ENCODE assay signal across 9 mouse cellular contexts in the genomic region with DNA sequence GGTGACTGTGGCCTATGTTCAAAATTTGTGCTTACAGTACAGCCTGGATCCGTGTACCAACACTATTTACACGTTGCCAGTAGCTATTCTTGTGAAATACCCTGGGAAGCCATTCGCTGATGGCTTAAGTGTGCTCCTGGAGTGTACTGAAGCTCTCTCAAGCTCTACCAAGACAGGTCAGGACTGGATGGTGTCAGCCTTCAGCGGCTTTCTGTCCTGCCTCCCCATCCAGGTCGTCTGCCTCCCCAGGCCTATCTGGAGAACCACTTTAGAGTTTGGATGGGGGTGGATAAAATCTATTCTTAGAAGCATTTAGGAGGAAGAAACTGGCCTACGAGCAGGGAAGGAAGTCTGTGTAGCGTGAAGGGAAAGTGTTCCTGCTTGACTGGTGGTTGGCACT. TPM values are rescaled to one million over a fixed set of nuclear protein-coding genes. Genes with fewer than 3 reads are reported as not detected.
DNase-seq lines count a peak whose midpoint lies in the region; ATAC-seq and TF ChIP-seq lines count a peak whose summit lies in the region.
"Had no signal": no experiment of that assay in that cellular context is flagged by ENCODE, and none has a peak within 500 bp of the region (broad histone marks: within the 10 kb centered on the region; RNA-seq: fewer than 3 reads in every experiment).

No protein-coding gene starts in this region.

- no peak overlapping the region for H3K27ac ChIP-seq in forebrain, embryonic 14.5 days (ENCODE audit: low read depth, low read length)
- H3K27ac ChIP-seq in forebrain, embryonic 15.5 days (replicated peaks): no peak overlapping the region
- H3K27ac ChIP-seq in neural tube, embryonic 12.5 days: no peak overlapping the region
- H3K27ac ChIP-seq in liver, embryonic 13.5 days: 0 out of 2 replicates have a peak overlapping the region, but pooled peaks have one; percentile 1
- peak overlapping the region; percentile 85 for H3K27ac ChIP-seq in stomach, postnatal 0 days (replicated peaks)

- TF ChIP-seq EP300 in stomach, postnatal 0 days (optimal IDR thresholded peaks at IDR 0.05): no peak

- peaks cover 8% of the 10 kb centered on the region; the same call in 1 of the 2 replicates for H3K4me1 ChIP-seq in forebrain, embryonic 14.5 days (ENCODE audit: control insufficient read depth, insufficient read depth, low read length)
- H3K4me1 ChIP-seq in forebrain, embryonic 15.5 days: peaks cover 14% of the 10 kb centered on the region
- peaks cover 16% of the 10 kb centered on the region; the same call in 1 of the 2 replicates for H3K4me1 ChIP-seq in neural tube, embryonic 12.5 days
- H3K4me1 ChIP-seq in liver, embryonic 13.5 days (replicated peaks): peaks cover 62% of the 10 kb centered on the region
- H3K4me1 ChIP-seq in stomach, postnatal 0 days (replicated peaks; ENCODE audit: control insufficient read depth, insufficient read depth): peaks cover 5% of the 10 kb centered on the region; the same call in 1 of the 2 replicates

- no peak for TF ChIP-seq CTCF in stomach, postnatal 0 days (IDR thresholded peaks at IDR 0.05; ENCODE audit: low read depth)

- no peak for ATAC-seq in forebrain, embryonic 14.5 days
- ATAC-seq in forebrain, embryonic 15.5 days (replicated peaks): no peak
- no peak for ATAC-seq in neural tube, embryonic 12.5 days (ENCODE audit: low FRiP score, low read depth)
- no peak for ATAC-seq in liver, embryonic 13.5 days (ENCODE audit: low read depth)
- ATAC-seq in stomach, postnatal 0 days (ENCODE audit: low FRiP score, low TSS enrichment): no peak

- no peak overlapping the region for H3K9ac ChIP-seq in forebrain, embryonic 14.5 days (ENCODE audit: low read length)
- H3K9ac ChIP-seq in forebrain, embryonic 15.5 days (replicated peaks): no peak overlapping the region
- H3K9ac ChIP-seq in neural tube, embryonic 12.5 days: no peak overlapping the region
- no peak overlapping the region for H3K9ac ChIP-seq in liver, embryonic 13.5 days
- H3K9ac ChIP-seq in stomach, postnatal 0 days (ENCODE audit: low read length): no peak overlapping the region

- no peak overlapping the region for H3K4me3 ChIP-seq in forebrain, embryonic 14.5 days (ENCODE audit: low read depth, low read length)
- H3K4me3 ChIP-seq in forebrain, embryonic 15.5 days: no peak overlapping the region
- H3K4me3 ChIP-seq in neural tube, embryonic 12.5 days: no peak overlapping the region
- peak overlapping the region; percentile 58; the same call in 1 of the 2 replicates for H3K4me3 ChIP-seq in liver, embryonic 13.5 days (replicated peaks)
- no peak overlapping the region for H3K4me3 ChIP-seq in stomach, postnatal 0 days (ENCODE audit: low read depth, low read length)

- peaks cover 56% of the 10 kb centered on the region for H3K27me3 ChIP-seq in forebrain, embryonic 14.5 days (replicated peaks; ENCODE audit: control insufficient read depth, insufficient read depth, low read length)
- peaks cover 52% of the 10 kb centered on the region for H3K27me3 ChIP-seq in forebrain, embryonic 15.5 days
- peaks cover 72% of the 10 kb centered on the region for H3K27me3 ChIP-seq in neural tube, embryonic 12.5 days (replicated peaks)
- H3K27me3 ChIP-seq in liver, embryonic 13.5 days: peaks cover 69% of the 10 kb centered on the region
- no peaks in the 10 kb centered on the region for H3K27me3 ChIP-seq in stomach, postnatal 0 days (ENCODE audit: control insufficient read depth, insufficient read depth, low read length)

- 0 out of 2 replicates have a peak overlapping the region, but pooled peaks have one; percentile 92 for H3K4me2 ChIP-seq in forebrain, embryonic 14.5 days (ENCODE audit: low read length)
- H3K4me2 ChIP-seq in forebrain, embryonic 15.5 days (replicated peaks): no peak overlapping the region
- H3K4me2 ChIP-seq in neural tube, embryonic 12.5 days (replicated peaks): peak overlapping the region; percentile 86; the same call in 1 of the 2 replicates
- H3K4me2 ChIP-seq in liver, embryonic 13.5 days: peak overlapping the region; percentile 79
- H3K4me2 ChIP-seq in stomach, postnatal 0 days (replicated peaks; ENCODE audit: low read depth): peak overlapping the region; percentile 98

- H3K36me3 ChIP-seq in forebrain, embryonic 14.5 days (ENCODE audit: control insufficient read depth, insufficient read depth, low read length): no peaks in the 10 kb centered on the region
- no peaks in the 10 kb centered on the region for H3K36me3 ChIP-seq in forebrain, embryonic 15.5 days
- H3K36me3 ChIP-seq in neural tube, embryonic 12.5 days: no peaks in the 10 kb centered on the region
- H3K36me3 ChIP-seq in liver, embryonic 13.5 days: no peaks in the 10 kb centered on the region
- no peaks in the 10 kb centered on the region for H3K36me3 ChIP-seq in stomach, postnatal 0 days (ENCODE audit: control insufficient read depth, insufficient read depth, low read length)

- 66% methylated on average over 7 of the region's 7 CpGs for WGBS in forebrain, embryonic 14.5 days
- 63% methylated on average over 7 of the region's 7 CpGs for WGBS in forebrain, embryonic 15.5 days
- 71% methylated on average over 7 of the region's 7 CpGs for WGBS in neural tube, embryonic 12.5 days
- 33% methylated on average over 7 of the region's 7 CpGs for WGBS in liver, embryonic 13.5 days (ENCODE audit: insufficient replicate concordance)
- 40% methylated on average over 7 of the region's 7 CpGs for WGBS in stomach, postnatal 0 days

- DNase-seq in forebrain, embryonic 14.5 days (ENCODE audit: low spot score): no peak
- DNase-seq in neural tube, embryonic 10.5 days (ENCODE audit: extremely low spot score, low spot score): no peak
- DNase-seq in liver, embryonic 13.5 days: no peak
- DNase-seq in stomach, postnatal 0 days (ENCODE audit: low spot score): no peak
- no peak for DNase-seq in T-cell, adult 2 months (ENCODE audit: low spot score)
- no peak for DNase-seq in layer of hippocampus, postnatal 10 days (ENCODE audit: low spot score in 2 of 2)
- DNase-seq: gastrocnemius, postnatal 25 days had no signal

- H3K9me3 ChIP-seq in forebrain, embryonic 14.5 days (replicated peaks; ENCODE audit: control insufficient read depth, low read length): no peaks in the 10 kb centered on the region
- no peaks in the 10 kb centered on the region for H3K9me3 ChIP-seq in forebrain, embryonic 15.5 days
- no peaks in the 10 kb centered on the region for H3K9me3 ChIP-seq in neural tube, embryonic 12.5 days
- no peaks in the 10 kb centered on the region for H3K9me3 ChIP-seq in liver, embryonic 13.5 days (replicated peaks)
- H3K9me3 ChIP-seq in stomach, postnatal 0 days (ENCODE audit: control insufficient read depth, low read length): no peaks in the 10 kb centered on the region

RNA-seq across cellular contexts. Expression of a gene that starts 1.9 kb away (rescaled TPM):
- 0.07 and 0.14 TPM in 2 replicates for polyA plus RNA-seq in forebrain, embryonic 14.5 days (2014; fragmentation: Nextera tagmentation; extraction: Ambion mirVana)
- 0.10 and 0.24 TPM in 2 replicates for polyA plus RNA-seq in forebrain, embryonic 15.5 days (2015; fragmentation: Nextera tagmentation; extraction: Ambion mirVana)
- 0.37 and 0.52 TPM in 2 replicates for polyA plus RNA-seq in neural tube, embryonic 12.5 days (2016; fragmentation: Nextera tagmentation; extraction: Ambion mirVana)
- polyA plus RNA-seq in liver, embryonic 13.5 days (2015; fragmentation: Nextera tagmentation; extraction: Ambion mirVana): 0.92 and 1.3 TPM in 2 replicates
- 3.2 and 3.8 TPM in 2 replicates for polyA plus RNA-seq in stomach, postnatal 0 days (2015; fragmentation: Nextera tagmentation; extraction: Ambion mirVana)
- under 1 TPM; 0.45 to 0.64 TPM for total RNA-seq in layer of hippocampus, postnatal 10 days (2021)

RNA-seq across cellular contexts. Expression of a gene that starts 2.6 kb away (rescaled TPM):
- 0.28 TPM in 1 of 2 replicates, not detected in the other for polyA plus RNA-seq in forebrain, embryonic 14.5 days (2014; fragmentation: Nextera tagmentation; extraction: Ambion mirVana)
- polyA plus RNA-seq in forebrain, embryonic 15.5 days (2015; fragmentation: Nextera tagmentation; extraction: Ambion mirVana): 0.26 TPM in 1 of 2 replicates, not detected in the other
- polyA plus RNA-seq in neural tube, embryonic 12.5 days (2016; fragmentation: Nextera tagmentation; extraction: Ambion mirVana): 0.23 and 0.37 TPM in 2 replicates
- 4.4 and 4.6 TPM in 2 replicates for polyA plus RNA-seq in liver, embryonic 13.5 days (2015; fragmentation: Nextera tagmentation; extraction: Ambion mirVana)
- polyA plus RNA-seq in stomach, postnatal 0 days (2015; fragmentation: Nextera tagmentation; extraction: Ambion mirVana): 1.8 TPM in 2 replicates
- under 1 TPM; 0.62 to 0.69 TPM for total RNA-seq in layer of hippocampus, postnatal 10 days (2021)
- total RNA-seq: gastrocnemius, postnatal 25 days had no signal

RNA-seq across cellular contexts. Expression of a gene that starts 4.9 kb away (rescaled TPM):
- polyA plus RNA-seq in forebrain, embryonic 14.5 days (2014; fragmentation: Nextera tagmentation; extraction: Ambion mirVana): 0.14 TPM in 1 of 2 replicates, not detected in the other
- polyA plus RNA-seq in forebrain, embryonic 15.5 days (2015; fragmentation: Nextera tagmentation; extraction: Ambion mirVana): 0.15 and 0.29 TPM in 2 replicates
- 0.30 TPM in 1 of 2 replicates, not detected in the other for polyA plus RNA-seq in neural tube, embryonic 12.5 days (2016; fragmentation: Nextera tagmentation; extraction: Ambion mirVana)
- 21.1 and 21.3 TPM in 2 replicates for polyA plus RNA-seq in liver, embryonic 13.5 days (2015; fragmentation: Nextera tagmentation; extraction: Ambion mirVana)
- 12.3 and 13.6 TPM in 2 replicates for polyA plus RNA-seq in stomach, postnatal 0 days (2015; fragmentation: Nextera tagmentation; extraction: Ambion mirVana)
- total RNA-seq in layer of hippocampus, postnatal 10 days (2021): under 1 TPM; 0.47 to 0.89 TPM
- total RNA-seq: gastrocnemius, postnatal 25 days had no signal

RNA-seq across cellular contexts. Expression of a gene that starts 17.7 kb away (rescaled TPM):
- polyA plus RNA-seq in forebrain, embryonic 14.5 days (2014; fragmentation: Nextera tagmentation; extraction: Ambion mirVana): 36.3 and 36.6 TPM in 2 replicates
- polyA plus RNA-seq in forebrain, embryonic 15.5 days (2015; fragmentation: Nextera tagmentation; extraction: Ambion mirVana): 39.7 and 41.4 TPM in 2 replicates
- 44.2 and 47.0 TPM in 2 replicates for polyA plus RNA-seq in neural tube, embryonic 12.5 days (2016; fragmentation: Nextera tagmentation; extraction: Ambion mirVana)
- polyA plus RNA-seq in liver, embryonic 13.5 days (2015; fragmentation: Nextera tagmentation; extraction: Ambion mirVana): 41.9 and 42.8 TPM in 2 replicates
- polyA plus RNA-seq in stomach, postnatal 0 days (2015; fragmentation: Nextera tagmentation; extraction: Ambion mirVana): 16.8 and 19.8 TPM in 2 replicates
- 10 to 100 TPM; 16.4 to 17.1 TPM for total RNA-seq in layer of hippocampus, postnatal 10 days (2021)

RNA-seq across cellular contexts. Expression of a gene that starts 17.7 kb away (rescaled TPM):
- polyA plus RNA-seq in forebrain, embryonic 14.5 days (2014; fragmentation: Nextera tagmentation; extraction: Ambion mirVana): 83.8 and 84.4 TPM in 2 replicates
- polyA plus RNA-seq in forebrain, embryonic 15.5 days (2015; fragmentation: Nextera tagmentation; extraction: Ambion mirVana): 77.1 and 82.7 TPM in 2 replicates
- 74.1 and 81.8 TPM in 2 replicates for polyA plus RNA-seq in neural tube, embryonic 12.5 days (2016; fragmentation: Nextera tagmentation; extraction: Ambion mirVana)
- polyA plus RNA-seq in liver, embryonic 13.5 days (2015; fragmentation: Nextera tagmentation; extraction: Ambion mirVana): 36.1 and 36.4 TPM in 2 replicates
- 92.3 and 99.5 TPM in 2 replicates for polyA plus RNA-seq in stomach, postnatal 0 days (2015; fragmentation: Nextera tagmentation; extraction: Ambion mirVana)
- total RNA-seq in layer of hippocampus, postnatal 10 days (2021): 100 to 1,000 TPM; 103 to 110 TPM

Comparison
In these comparisons a context has a peak if more than half of its experiments do, and no peak if none do; other contexts are left out.
1. H3K27ac ChIP-seq: peak in liver, embryonic 13.5 days (single experiment) and stomach, postnatal 0 days (single experiment); none in forebrain, embryonic 14.5 days (single experiment), forebrain, embryonic 15.5 days (single experiment) and neural tube, embryonic 12.5 days (single experiment).
2. RNA of a gene that starts 4.9 kb away (polyA plus RNA-seq): 21.1 to 21.3 TPM in liver, embryonic 13.5 days and 12.3 to 13.6 TPM in stomach, postnatal 0 days; 0.30 TPM in neural tube, embryonic 12.5 days, 0.15 to 0.29 TPM in forebrain, embryonic 15.5 days and 0.14 TPM in forebrain, embryonic 14.5 days; every median in the first group is over 10 times any median in the second.